Mouse (Mus musculus): ENCODE data around the gene Slk. TPM values are rescaled to one million over a fixed set of nuclear protein-coding genes. Genes with fewer than 3 reads are reported as not detected.
"Not testable (repeated sequence)": the region's sequence is repeated elsewhere in the genome, so short reads cannot be mapped to it uniquely, and the experiment has no call there.

The Slk gene
- total RNA-seq, 2 experiments from 2014 or later: 30.2 to 36.4 TPM

DNA sequence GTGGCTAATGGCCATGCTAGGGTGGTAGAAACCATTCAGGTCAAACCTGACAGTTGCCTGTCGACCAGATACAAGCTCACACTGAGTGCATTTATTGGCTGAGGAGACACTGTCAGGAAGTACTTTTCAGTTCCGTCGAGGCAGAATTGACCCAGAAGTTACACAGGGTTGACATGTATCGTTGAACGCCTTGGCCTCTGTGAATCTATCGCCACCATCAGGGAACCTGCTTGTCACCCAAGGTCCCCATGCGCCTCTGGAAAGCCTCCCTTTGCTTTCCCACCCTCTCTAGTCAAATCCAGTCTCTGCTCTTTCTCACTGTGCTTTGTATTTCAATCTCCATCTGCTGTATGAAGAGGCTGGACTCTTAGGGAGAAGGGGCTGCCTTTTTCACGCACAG, 13.5 kb upstream of the Slk start:
- no peak for DNase-seq (ENCODE audit: low spot score in 2 of 2)

GRCm38 (mm10) chr19:47570042-47570441, 9.4 kb upstream of the Slk start:
- no peak for DNase-seq (ENCODE audit: low spot score in 2 of 2)

DNA sequence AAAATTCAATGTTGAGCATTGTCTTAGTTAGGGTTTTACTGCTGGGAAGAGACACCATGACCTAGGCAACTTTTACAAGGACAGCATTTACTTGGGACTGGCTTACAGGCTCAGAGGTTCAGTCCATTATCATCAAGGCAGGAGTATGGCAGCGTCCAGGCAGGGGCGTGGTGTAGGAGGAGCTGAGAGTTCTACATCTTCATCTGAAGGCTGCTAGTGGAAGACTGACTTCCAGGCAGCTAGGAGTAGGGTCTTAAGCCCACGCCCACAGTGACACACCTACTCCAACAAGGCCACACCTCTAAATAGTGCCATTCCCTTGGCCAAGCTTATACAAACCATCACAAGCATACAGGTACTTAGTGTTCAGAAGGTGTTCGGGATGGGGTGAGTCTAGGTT, 7.5 kb upstream of the Slk start:
- not testable (repeated sequence) for DNase-seq (ENCODE audit: low spot score in 2 of 2)

- no peak for DNase-seq (ENCODE audit: low spot score in 2 of 2)
Measured at GRCm38 (mm10) chr19:47573718-47574117, 5.8 kb upstream of the Slk start.

DNA sequence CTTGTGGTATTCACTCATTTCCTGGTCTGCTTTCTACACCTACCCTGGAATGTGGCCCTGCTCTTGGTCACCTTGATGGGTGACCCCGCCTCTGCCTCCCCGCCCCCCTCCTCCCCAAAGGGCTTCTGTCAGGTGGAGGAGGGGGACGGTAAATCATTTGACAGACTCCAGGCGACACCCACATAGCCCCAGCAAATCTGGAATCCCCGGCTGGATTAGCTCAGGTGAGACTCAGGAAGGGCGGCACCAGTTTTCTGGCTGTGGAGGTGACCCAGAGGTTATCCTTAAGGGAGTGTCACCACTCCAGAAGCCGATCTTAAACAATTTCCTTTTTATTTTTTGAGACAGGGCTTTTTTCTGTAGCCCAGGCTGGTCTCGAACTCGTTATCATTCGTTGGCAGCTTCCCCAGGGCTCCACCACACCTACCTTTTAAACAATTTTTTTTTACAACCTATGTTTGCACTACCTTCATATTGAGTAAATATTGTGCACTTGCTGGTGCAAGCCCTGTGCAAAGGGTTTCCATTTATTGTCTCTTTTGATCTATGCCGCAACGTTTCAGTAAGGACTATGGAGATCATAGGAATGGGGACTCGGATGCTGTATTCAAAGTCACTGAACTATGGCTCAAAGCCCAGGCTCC, 775 bp upstream of the Slk start:
- DNase-seq (ENCODE audit: low spot score in 2 of 2): no peak

GRCm38 (mm10) chr19:47579788-47580631, 532 bp downstream of the Slk start:
- DNase-seq (ENCODE audit: low spot score in 2 of 2): peak; percentile 40 to 52

DNA sequence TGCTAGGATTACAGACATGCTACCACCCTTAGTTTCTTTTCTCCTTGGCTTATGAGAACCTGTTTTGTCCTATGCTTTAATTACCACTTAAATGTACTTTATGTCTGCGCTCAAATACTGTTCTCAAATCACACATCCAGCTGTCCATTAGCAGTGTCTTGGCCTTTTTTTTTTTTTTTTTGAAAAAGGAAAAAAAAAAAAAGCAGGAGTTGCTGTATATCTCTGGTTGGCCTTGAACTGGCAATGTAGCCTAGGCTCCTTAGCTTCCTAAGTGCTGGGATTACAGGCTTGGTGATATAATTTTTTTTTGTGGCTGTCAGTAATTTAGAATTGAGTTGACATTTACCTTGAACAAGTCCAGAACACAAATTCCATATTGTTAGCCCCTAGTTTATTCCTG, 6.3 kb downstream of the Slk start:
- no peak for DNase-seq (ENCODE audit: low spot score in 2 of 2)

DNA sequence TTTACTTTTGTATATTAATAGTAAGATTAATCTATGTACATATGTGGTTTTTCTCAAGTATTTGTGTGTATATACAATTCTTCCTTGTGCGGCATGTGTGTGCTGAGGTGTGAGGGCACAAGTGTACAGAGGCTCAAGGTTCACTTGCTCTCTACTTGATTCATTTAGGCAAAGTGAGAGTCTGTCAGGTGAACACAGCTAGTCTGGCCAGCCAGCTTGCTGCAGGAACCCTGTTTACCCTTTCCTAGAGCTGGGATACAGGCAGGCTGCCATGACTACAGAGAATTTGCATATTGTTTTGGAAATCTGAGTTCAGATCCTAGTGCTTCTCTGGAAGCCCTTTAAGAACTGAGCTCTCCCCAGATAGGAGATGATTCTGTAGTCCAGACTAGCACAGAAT, 7.5 kb downstream of the Slk start:
- no peak for DNase-seq (ENCODE audit: low spot score in 2 of 2)

GRCm38 (mm10) chr19:47608513-47608912, 29.0 kb downstream of the Slk start:
- no peak for DNase-seq (ENCODE audit: low spot score in 2 of 2)

- no peak for DNase-seq (ENCODE audit: low spot score in 2 of 2)
Measured at GRCm38 (mm10) chr19:47613442-47613841, 34.0 kb downstream of the Slk start.

DNA sequence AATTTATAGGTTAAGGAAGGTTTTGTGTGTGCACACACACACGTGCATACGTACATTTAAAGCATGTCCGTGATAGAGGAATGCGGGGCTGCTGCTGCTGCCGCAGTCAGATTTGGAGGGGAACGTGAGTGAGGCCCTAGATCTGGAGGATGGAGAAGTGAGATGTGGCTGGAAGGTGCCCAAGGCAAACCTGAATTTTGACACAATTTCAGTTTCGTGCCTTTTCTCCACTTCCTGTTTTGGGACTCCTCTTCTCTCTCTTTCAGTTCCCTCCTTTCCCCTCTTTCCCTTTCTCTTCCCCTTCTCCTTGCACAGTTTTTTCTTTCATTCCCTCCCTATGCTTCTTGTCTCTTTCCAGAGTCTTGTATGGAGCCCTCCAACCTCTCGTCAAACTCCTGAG, 42.0 kb downstream of the Slk start:
- DNase-seq (ENCODE audit: low spot score in 2 of 2): no peak

- DNase-seq (ENCODE audit: low spot score in 2 of 2): no peak
Measured at GRCm38 (mm10) chr19:47624940-47625711, 45.6 kb downstream of the Slk start.

DNA sequence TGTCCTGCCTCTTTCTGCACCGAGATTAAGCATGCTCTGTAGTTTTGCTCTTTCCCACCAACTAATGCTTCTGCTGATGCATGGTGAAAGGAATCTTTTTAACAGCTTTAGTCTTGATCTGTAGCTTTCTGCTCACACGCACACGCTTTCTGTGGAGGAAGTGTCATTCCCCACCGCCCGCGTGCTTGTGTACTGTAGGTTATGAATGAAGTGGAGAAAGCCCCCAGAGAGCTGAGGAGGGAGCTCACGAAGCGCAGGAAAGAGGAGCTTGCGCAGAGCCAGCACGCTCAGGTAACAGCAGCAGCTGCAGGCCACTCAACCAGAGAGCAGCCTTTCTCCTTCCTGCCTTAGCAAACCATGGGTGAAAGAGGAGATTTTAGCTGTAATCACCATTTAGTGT, 48.0 kb downstream of the Slk start:
- no peak for DNase-seq (ENCODE audit: low spot score in 2 of 2)

- DNase-seq (ENCODE audit: low spot score in 2 of 2): no peak
Measured at GRCm38 (mm10) chr19:47629068-47629467, 49.6 kb downstream of the Slk start.

DNA sequence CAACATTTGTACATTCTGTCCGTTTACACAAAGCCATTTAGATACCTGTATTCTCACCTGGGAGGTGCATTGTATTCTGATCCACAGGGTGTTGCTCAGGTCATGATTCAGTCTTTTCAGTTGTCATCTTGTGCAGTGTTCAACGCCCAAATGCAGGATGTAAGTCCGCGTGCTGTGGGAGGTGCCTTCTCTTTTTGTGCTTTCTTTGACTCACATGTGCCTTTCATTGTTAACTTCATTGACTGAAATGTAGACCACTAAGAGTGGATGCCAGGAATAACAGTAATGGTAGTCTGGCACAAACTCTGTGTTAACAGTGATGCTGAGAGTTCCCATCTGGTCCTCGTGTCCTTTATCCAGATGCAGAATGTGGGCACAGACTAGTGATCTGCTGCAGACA, 50.9 kb downstream of the Slk start:
- no peak for DNase-seq (ENCODE audit: low spot score in 2 of 2)

DNA sequence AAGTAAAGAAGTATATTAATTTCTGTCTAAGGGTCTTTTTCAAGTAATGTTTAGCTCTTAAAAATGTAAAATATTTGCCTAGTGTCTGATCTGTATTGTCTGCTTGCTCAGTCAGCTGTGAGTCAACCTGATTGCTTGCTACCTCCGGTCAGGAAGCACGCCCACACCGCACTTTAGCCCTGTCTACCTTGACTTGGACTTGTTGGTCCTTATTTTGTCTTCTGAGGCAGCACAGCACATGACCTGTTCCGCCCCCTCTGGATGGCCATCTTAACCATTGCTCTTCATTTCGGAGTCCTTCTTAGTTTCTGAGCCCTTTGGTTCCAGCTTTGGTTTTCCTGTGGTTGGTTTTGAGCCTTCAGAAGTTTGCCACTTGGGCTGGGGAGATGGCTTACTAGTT, 52.3 kb downstream of the Slk start:
- no peak for DNase-seq (ENCODE audit: low spot score in 2 of 2)

DNA sequence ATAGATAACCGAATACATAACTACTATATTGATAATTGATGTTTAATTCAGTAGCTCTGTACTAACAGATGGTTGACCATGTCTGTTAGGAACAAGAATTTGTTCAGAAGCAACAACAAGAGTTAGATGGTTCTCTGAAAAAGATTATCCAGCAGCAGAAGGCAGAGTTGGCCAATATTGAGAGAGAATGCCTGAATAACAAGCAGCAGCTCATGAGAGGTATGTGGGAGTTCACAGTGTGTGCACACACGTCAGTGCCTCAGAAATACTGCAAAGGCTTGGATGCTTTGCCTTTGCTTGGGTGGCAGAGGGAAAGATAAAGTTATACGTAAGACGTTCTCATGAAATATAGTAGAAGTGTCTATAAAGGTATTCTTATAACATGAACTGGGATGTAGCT, 55.9 kb downstream of the Slk start:
- DNase-seq (ENCODE audit: low spot score in 2 of 2): no peak

GRCm38 (mm10) chr19:47643910-47644309, 64.4 kb downstream of the Slk start:
- DNase-seq (ENCODE audit: low spot score in 2 of 2): no peak

- DNase-seq (ENCODE audit: low spot score in 2 of 2): no peak
Measured at GRCm38 (mm10) chr19:47645583-47645982, 66.1 kb downstream of the Slk start.

DNA sequence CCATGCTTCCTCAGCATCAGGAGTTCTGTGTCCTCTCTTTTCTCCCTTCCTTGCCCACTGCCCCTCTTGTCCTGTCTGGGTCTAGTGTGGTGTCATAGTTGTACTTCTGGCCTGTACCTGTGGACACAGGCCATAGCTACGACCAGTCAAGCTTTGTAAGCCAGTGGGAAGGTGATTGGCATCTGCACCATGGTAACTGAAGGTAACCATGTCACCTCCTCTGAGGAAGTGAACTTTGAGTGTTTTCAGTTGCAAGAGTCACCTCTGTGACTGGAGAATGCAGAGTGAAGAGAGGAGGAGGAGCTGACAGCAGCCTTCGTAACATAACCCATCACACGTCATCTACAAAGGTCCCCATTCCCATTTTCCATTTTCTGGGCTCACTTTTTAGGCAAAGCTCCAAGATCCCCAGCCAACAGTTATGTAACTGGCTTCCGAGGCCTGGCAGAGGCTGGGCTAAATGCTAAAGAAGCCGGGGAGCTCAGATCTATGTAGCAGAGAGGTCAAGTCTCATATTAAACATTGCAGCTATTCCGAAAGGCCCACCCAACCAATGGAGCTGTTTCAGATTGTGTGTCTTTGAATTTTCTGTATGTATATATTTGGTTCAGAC, 67.1 kb downstream of the Slk start:
- DNase-seq (ENCODE audit: low spot score in 2 of 2): no peak

DNA sequence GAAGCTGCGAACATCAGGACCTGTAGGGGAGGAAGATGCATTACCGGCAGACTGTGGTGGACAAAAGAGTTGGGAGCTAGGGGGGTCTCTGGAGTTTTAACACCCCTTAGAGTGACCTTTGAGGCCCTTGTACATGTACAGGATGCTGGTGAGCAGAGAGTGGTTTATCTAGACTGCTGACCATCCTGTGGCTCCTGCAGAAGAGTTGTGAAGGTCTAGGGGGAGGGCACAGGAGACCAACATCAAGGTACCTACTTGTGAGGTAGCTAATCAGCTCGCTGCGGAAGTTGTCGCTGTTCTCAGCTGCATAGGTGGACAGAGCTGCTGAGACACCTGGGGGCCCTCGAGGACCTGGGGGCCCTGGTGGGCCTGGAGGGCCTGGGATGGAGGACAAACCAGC, 69.6 kb downstream of the Slk start:
- DNase-seq (ENCODE audit: low spot score in 2 of 2): no peak
